Mouse (Mus musculus): Measurements from ENCODE around the gene Gm10837.

DNA sequence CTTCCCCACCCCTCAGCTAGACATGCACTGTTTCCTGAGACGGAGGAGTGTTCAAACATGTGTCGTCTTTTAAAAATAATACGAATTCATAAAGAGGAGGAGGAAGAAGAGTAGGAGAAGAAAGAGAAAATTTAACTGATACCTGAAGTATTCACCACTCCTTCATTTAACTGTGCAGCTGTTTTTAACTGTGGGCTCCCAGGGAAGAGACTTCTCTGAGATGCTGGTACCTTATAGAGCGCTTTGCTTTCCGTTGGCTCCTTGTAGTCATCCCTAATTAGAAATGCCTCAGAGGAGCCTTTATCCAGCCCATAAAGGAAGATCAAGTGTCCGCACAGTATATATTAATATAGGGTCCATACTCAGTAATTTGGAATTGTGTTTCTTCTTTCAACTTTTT is 1.1 kb downstream of the Gm10837 start:
- TF ChIP-seq GATA1 (IDR thresholded peaks at IDR 0.05; ENCODE audit: borderline replicate concordance, low read length) (no peak), FLI1 (IDR thresholded peaks at IDR 0.05; ENCODE audit: low read length) (no peak)
